8 mouse cellular contexts compared by ENCODE assay signal in genomic region chr19:6452030-6452494, GRCm38 (mm10). TPM values are rescaled to one million over a fixed set of nuclear protein-coding genes. Genes with fewer than 3 reads are reported as not detected.
DNase-seq lines count a peak whose midpoint lies in the region; ATAC-seq lines count a peak whose summit lies in the region.

No protein-coding gene starts in this region.

- 0 out of 2 replicates have a peak overlapping the region, but pooled peaks have one; percentile 29 for H3K27ac ChIP-seq in embryonic facial prominence, embryonic 15.5 days (replicated peaks)
- H3K27ac ChIP-seq in heart, embryonic 13.5 days (replicated peaks) = no peak overlapping the region
- H3K27ac ChIP-seq in kidney, embryonic 16.5 days (ENCODE audit: low read length) = peak overlapping the region; percentile 53; the same call in 1 of the 2 replicates

- H3K4me1 ChIP-seq in embryonic facial prominence, embryonic 15.5 days = peaks cover 7% of the 10 kb centered on the region; the same call in 1 of the 2 replicates
- H3K4me1 ChIP-seq in heart, embryonic 13.5 days = peaks cover 17% of the 10 kb centered on the region
- peaks cover 23% of the 10 kb centered on the region for H3K4me1 ChIP-seq in kidney, embryonic 16.5 days (ENCODE audit: insufficient read depth, low read length)

- no peak overlapping the region for H3K4me2 ChIP-seq in embryonic facial prominence, embryonic 15.5 days (replicated peaks)
- no peak overlapping the region for H3K4me2 ChIP-seq in heart, embryonic 13.5 days
- no peak overlapping the region for H3K4me2 ChIP-seq in kidney, embryonic 16.5 days (replicated peaks; ENCODE audit: low read depth, low read length)

- H3K4me3 ChIP-seq in embryonic facial prominence, embryonic 15.5 days (replicated peaks) = no peak overlapping the region
- no peak overlapping the region for H3K4me3 ChIP-seq in heart, embryonic 13.5 days
- no peak overlapping the region for H3K4me3 ChIP-seq in kidney, embryonic 16.5 days (ENCODE audit: low read length)

- ATAC-seq in embryonic facial prominence, embryonic 15.5 days (ENCODE audit: insufficient number of reproducible peaks, low FRiP score, low TSS enrichment, low read depth) = peak; percentile 64
- peak; percentile 55; the same call in 1 of the 2 replicates for ATAC-seq in heart, embryonic 13.5 days (ENCODE audit: extremely low read depth, insufficient number of reproducible peaks, low FRiP score, low TSS enrichment)
- peak; percentile 85 for ATAC-seq in kidney, embryonic 16.5 days (ENCODE audit: low FRiP score, low TSS enrichment)
- peak; percentile 64; the same call in 1 of the 2 replicates for ATAC-seq in monocyte, adult 5-6 weeks (replicated peaks; ENCODE audit: insufficient number of reproducible peaks, low FRiP score, low TSS enrichment, poor library complexity, severe bottlenecking)

- no peak overlapping the region for H3K9ac ChIP-seq in embryonic facial prominence, embryonic 15.5 days
- H3K9ac ChIP-seq in heart, embryonic 13.5 days = no peak overlapping the region
- 0 out of 2 replicates have a peak overlapping the region, but pooled peaks have one; percentile 22 for H3K9ac ChIP-seq in kidney, embryonic 16.5 days (replicated peaks; ENCODE audit: low read length)

- WGBS in embryonic facial prominence, embryonic 15.5 days = 22% methylated on average over 6 of the region's 6 CpGs
- 29% methylated on average over 6 of the region's 6 CpGs for WGBS in heart, embryonic 13.5 days
- 25% methylated on average over 6 of the region's 6 CpGs for WGBS in kidney, embryonic 16.5 days

- DNase-seq in 416B (ENCODE audit: low read depth) (peak; percentile 89), liver (peak; percentile 64)
- peak; percentile 72 for DNase-seq in adrenal gland, postnatal 25 days
- DNase-seq in splenic B cell, adult 2 months (ENCODE audit: low read depth, low spot score) = peak; percentile 86

- no peaks in the 10 kb centered on the region; the same call in none of the 2 replicates for H3K27me3 ChIP-seq in embryonic facial prominence, embryonic 15.5 days
- H3K27me3 ChIP-seq in heart, embryonic 13.5 days (replicated peaks) = peaks cover 80% of the 10 kb centered on the region
- no peaks in the 10 kb centered on the region for H3K27me3 ChIP-seq in kidney, embryonic 16.5 days (ENCODE audit: insufficient read depth, low read length)
- H3K27me3 ChIP-seq in splenic B cell, adult 2 months (ENCODE audit: control insufficient read depth, insufficient read depth, low read length, poor library complexity, severe bottlenecking) = no peaks in the 10 kb centered on the region

- no peaks in the 10 kb centered on the region for H3K36me3 ChIP-seq in embryonic facial prominence, embryonic 15.5 days
- no peaks in the 10 kb centered on the region for H3K36me3 ChIP-seq in heart, embryonic 13.5 days
- no peaks in the 10 kb centered on the region for H3K36me3 ChIP-seq in kidney, embryonic 16.5 days (ENCODE audit: insufficient read depth, low read length)
- H3K36me3 ChIP-seq in splenic B cell, adult 2 months (ENCODE audit: control insufficient read depth, insufficient read depth, low read length, poor library complexity, severe bottlenecking) = no peaks in the 10 kb centered on the region

- H3K9me3 ChIP-seq in embryonic facial prominence, embryonic 15.5 days (replicated peaks) = no peaks in the 10 kb centered on the region
- no peaks in the 10 kb centered on the region for H3K9me3 ChIP-seq in heart, embryonic 13.5 days
- H3K9me3 ChIP-seq in kidney, embryonic 16.5 days (ENCODE audit: low read length) = no peaks in the 10 kb centered on the region

RNA-seq across cellular contexts. Expression of gene Nrxn2, which starts 33.5 kb away (rescaled TPM):
- 11.1 and 12.7 TPM in 2 replicates for total RNA-seq in adrenal gland, postnatal 25 days (2021)
- 1.7 and 1.8 TPM in 2 replicates for polyA plus RNA-seq in embryonic facial prominence, embryonic 15.5 days (2015; fragmentation: Nextera tagmentation; extraction: Ambion mirVana)
- 0.52 and 0.70 TPM in 2 replicates for polyA plus RNA-seq in heart, embryonic 13.5 days (2015; fragmentation: Nextera tagmentation; extraction: Ambion mirVana)
- 6.0 and 6.2 TPM in 2 replicates for polyA plus RNA-seq in kidney, embryonic 16.5 days (2015; fragmentation: Nextera tagmentation; extraction: Ambion mirVana)
- total RNA-seq in monocyte, adult 5-6 weeks (2017) = not detected in 3 replicates

RNA-seq across cellular contexts. Expression of gene Rasgrp2, which starts 52.9 kb away (rescaled TPM):
- 37.6 and 39.5 TPM in 2 replicates for total RNA-seq in adrenal gland, postnatal 25 days (2021)
- polyA plus RNA-seq in embryonic facial prominence, embryonic 15.5 days (2015; fragmentation: Nextera tagmentation; extraction: Ambion mirVana) = 39.9 and 45.0 TPM in 2 replicates
- 38.4 and 53.6 TPM in 2 replicates for polyA plus RNA-seq in heart, embryonic 13.5 days (2015; fragmentation: Nextera tagmentation; extraction: Ambion mirVana)
- 105 and 121 TPM in 2 replicates for polyA plus RNA-seq in kidney, embryonic 16.5 days (2015; fragmentation: Nextera tagmentation; extraction: Ambion mirVana)
- 260 to 384 TPM (median 349 TPM) in 3 replicates for total RNA-seq in monocyte, adult 5-6 weeks (2017)
